Mouse (Mus musculus): Measurements from ENCODE around the gene Dynlt1c.
"Not testable (repeated sequence)": the region's sequence is repeated elsewhere in the genome, so short reads cannot be mapped to it uniquely, and the experiment has no call there.

GRCm38 (mm10) chr17:6614316-6614715 is 12.8 kb downstream of the Dynlt1c start:
- TF ChIP-seq CTCF (IDR thresholded peaks at IDR 0.05; ENCODE audit: borderline replicate concordance, control insufficient read depth, extremely low read depth, insufficient read depth, low read length, poor library complexity); POLR2A (IDR thresholded peaks at IDR 0.05; ENCODE audit: control insufficient read depth, extremely low read depth, insufficient read depth, low read length, poor library complexity): not testable (repeated sequence)

Data from thymus, adult 2 months (tissue).